Mouse (Mus musculus) kidney, postnatal 25 days (tissue): ENCODE measurements around the gene Caprin1.
A peak's percentile ranks its signal among the peaks of the same experiment; 100 is the strongest.

Source experiments
- DNase-seq, 2 experiments: peaks; one replicate each; pipeline ENCODE4 v3.0.0; 2021; ENCODE audit warnings: mixed read lengths in 2 of 2

Gene Caprin1

GRCm38 (mm10) chr2:103796861-103797466, 485 bp downstream of the Caprin1 start:
- peak; percentile 86 to 95 for DNase-seq

GRCm38 (mm10) chr2:103796211-103796860, 1.1 kb downstream of the Caprin1 start:
- DNase-seq = peak; percentile 68 to 85

- DNase-seq = peak; percentile 83 to 91
Observed at GRCm38 (mm10) chr2:103795843-103796210, 1.6 kb downstream of the Caprin1 start.

- DNase-seq = no peak
Observed at GRCm38 (mm10) chr2:103792009-103792408, 5.4 kb downstream of the Caprin1 start.

GRCm38 (mm10) chr2:103785735-103786134, 11.7 kb downstream of the Caprin1 start:
- no peak for DNase-seq

GRCm38 (mm10) chr2:103784621-103785020, 12.8 kb downstream of the Caprin1 start:
- DNase-seq = peak in 1 of 2 experiments; percentile 44

GRCm38 (mm10) chr2:103762492-103762891, 35.0 kb downstream of the Caprin1 start:
- DNase-seq = no peak

GRCm38 (mm10) chr2:103761993-103762392, 35.5 kb downstream of the Caprin1 start:
- DNase-seq = no peak

GRCm38 (mm10) chr2:103760906-103761716, 36.3 kb downstream of the Caprin1 start, which contains the start of gene Nat10:
Nat10 (minus strand) TSS chr2:103761270.
- peak; percentile 98 to 99 for DNase-seq

GRCm38 (mm10) chr2:103760421-103760820, 37.0 kb downstream of the Caprin1 start:
- DNase-seq = no peak

GRCm38 (mm10) chr2:103755458-103756085, 41.9 kb downstream of the Caprin1 start:
- no peak for DNase-seq

- no peak for DNase-seq
Observed at GRCm38 (mm10) chr2:103754614-103755013, 42.8 kb downstream of the Caprin1 start.

GRCm38 (mm10) chr2:103751771-103752170, 45.7 kb downstream of the Caprin1 start:
- DNase-seq = no peak

- no peak for DNase-seq
Observed at GRCm38 (mm10) chr2:103749091-103749490, 48.4 kb downstream of the Caprin1 start.

- DNase-seq = no peak
Observed at GRCm38 (mm10) chr2:103747891-103748290, 49.6 kb downstream of the Caprin1 start.

GRCm38 (mm10) chr2:103746761-103747160, 50.7 kb downstream of the Caprin1 start:
- DNase-seq = no peak

GRCm38 (mm10) chr2:103746096-103746495, 51.4 kb downstream of the Caprin1 start:
- no peak for DNase-seq

GRCm38 (mm10) chr2:103745481-103745880, 52.0 kb downstream of the Caprin1 start:
- DNase-seq = peak in 1 of 2 experiments; percentile 9

GRCm38 (mm10) chr2:103743988-103744387, 53.5 kb downstream of the Caprin1 start:
- peak; percentile 62 to 74 for DNase-seq

- DNase-seq = peak in 1 of 2 experiments; percentile 10
Observed at GRCm38 (mm10) chr2:103743536-103743935, 53.9 kb downstream of the Caprin1 start.

GRCm38 (mm10) chr2:103742821-103743220, 54.6 kb downstream of the Caprin1 start:
- no peak for DNase-seq

- no peak for DNase-seq
Observed at GRCm38 (mm10) chr2:103731423-103731822, 66.0 kb downstream of the Caprin1 start.

- no peak for DNase-seq
Observed at GRCm38 (mm10) chr2:103730999-103731398, 66.5 kb downstream of the Caprin1 start.
